Mouse (Mus musculus): ENCODE data around the gene Olfr430. TPM values are rescaled to one million over a fixed set of nuclear protein-coding genes. Genes with fewer than 3 reads are reported as not detected.

The Olfr430 gene
- not detected in 2 replicates for polyA plus RNA-seq (2012; rRNA removed)

DNA sequence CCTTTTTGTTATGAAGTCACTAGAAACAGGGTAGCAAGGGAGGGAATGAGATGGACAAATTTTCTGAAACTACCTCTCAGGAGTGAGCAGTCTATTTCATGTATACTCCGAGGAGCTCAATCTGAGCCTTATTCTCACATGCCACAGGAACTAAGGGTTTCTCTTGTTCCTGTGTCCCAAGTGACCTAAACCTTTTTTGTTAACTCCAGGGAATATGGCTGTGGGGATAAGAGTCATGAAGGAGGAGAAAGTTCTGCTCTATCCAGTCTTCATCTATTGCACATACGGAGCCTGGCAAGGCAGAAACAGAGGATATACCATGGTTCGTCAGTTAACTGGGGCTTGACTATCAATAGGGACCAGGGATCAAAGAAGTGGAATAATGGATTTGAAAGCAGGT is at the start of gene Olfr430:
Gene Olfr430 (plus strand): TSS at position 301 of the 400 bp plus-strand sequence.

GRCm38 (mm10) chr1:174031698-174032097 is 34.7 kb upstream of the Olfr430 start, which contains the start of gene Ifi205:
Gene Ifi205, minus strand, starts transcription at chr1:174031810.

GRCm38 (mm10) chr1:174040523-174041177 is 25.8 kb upstream of the Olfr430 start, which contains the start of gene Olfr433:
Gene Olfr433, plus strand, starts transcription at chr1:174040705.

GRCm38 (mm10) chr1:174048893-174049292 is 17.5 kb upstream of the Olfr430 start, which contains the start of gene Olfr432:
Gene Olfr432, plus strand, starts transcription at chr1:174049205.

GRCm38 (mm10) chr1:174084031-174084430 is 17.6 kb downstream of the Olfr430 start, which contains the start of gene Olfr429:
Gene Olfr429, plus strand, starts transcription at chr1:174084331.

DNA sequence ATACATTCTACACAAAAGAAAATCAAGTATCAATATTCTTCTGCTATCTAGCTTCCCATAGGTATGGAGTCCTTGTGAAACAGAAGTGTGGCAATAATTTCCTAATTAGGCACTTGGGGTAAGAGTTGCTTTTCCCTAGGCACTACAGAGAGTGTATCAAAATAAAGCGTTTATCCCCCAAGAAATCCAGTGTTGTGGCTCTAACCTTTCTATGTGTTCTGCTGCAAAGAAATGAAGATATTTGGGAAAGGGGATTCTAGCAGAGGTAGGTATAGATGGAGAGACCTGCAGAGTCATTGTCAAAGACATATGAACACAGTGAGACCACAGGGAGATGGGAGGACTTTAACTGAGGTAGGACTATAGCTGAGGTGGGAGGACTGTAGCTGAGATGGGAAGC is 30.2 kb downstream of the Olfr430 start, which contains the start of gene Olfr427:
Gene Olfr427 (plus strand): TSS at position 301 of the 400 bp plus-strand sequence.

GRCm38 (mm10) chr1:174121062-174121461 is 54.7 kb downstream of the Olfr430 start, which contains the start of gene Olfr231:
Gene Olfr231, minus strand, starts transcription at chr1:174121162.

Other genes starting within 250 kb of the Olfr430 start
- 0.70 and 0.98 TPM in 2 replicates for gene Ifi211, start 153.6 kb upstream of the Olfr430 start, polyA plus RNA-seq (2012; rRNA removed)
- gene Mndal, start 124.1 kb upstream of the Olfr430 start, polyA plus RNA-seq (2012; rRNA removed): 0.83 and 1.6 TPM in 2 replicates
- 4.3 and 6.1 TPM in 2 replicates for gene Ifi203, start 123.9 kb upstream of the Olfr430 start, polyA plus RNA-seq (2012; rRNA removed)
- 0.20 and 0.52 TPM in 2 replicates for gene Ifi202b, start 83.9 kb upstream of the Olfr430 start, polyA plus RNA-seq (2012; rRNA removed)
- 0.51 and 0.52 TPM in 2 replicates for gene Ifi205, start 34.8 kb upstream of the Olfr430 start, polyA plus RNA-seq (2012; rRNA removed)
- 0.24 and 0.25 TPM in 2 replicates for gene Olfr433, start 25.9 kb upstream of the Olfr430 start, polyA plus RNA-seq (2012; rRNA removed)
- gene Olfr432, start 17.4 kb upstream of the Olfr430 start, polyA plus RNA-seq (2012; rRNA removed): 0.10 TPM in 1 of 2 replicates, not detected in the other
- gene Olfr429, start 17.7 kb downstream of the Olfr430 start, polyA plus RNA-seq (2012; rRNA removed): not detected in 2 replicates
- gene Olfr427, start 30.3 kb downstream of the Olfr430 start, polyA plus RNA-seq (2012; rRNA removed): not detected in 2 replicates
- not detected in 2 replicates for gene Olfr231, start 54.6 kb downstream of the Olfr430 start, polyA plus RNA-seq (2012; rRNA removed)
- not detected in 2 replicates for gene Olfr424, start 64.9 kb downstream of the Olfr430 start, polyA plus RNA-seq (2012; rRNA removed)
- not detected in 2 replicates for gene Olfr420, start 89.0 kb downstream of the Olfr430 start, polyA plus RNA-seq (2012; rRNA removed)
- not detected in 2 replicates for gene Spta1, start 106.2 kb downstream of the Olfr430 start, polyA plus RNA-seq (2012; rRNA removed)
- gene Olfr419, start 185.5 kb downstream of the Olfr430 start, polyA plus RNA-seq (2012; rRNA removed): not detected in 2 replicates

Data from ovary, adult 2 months (tissue).